Mouse (Mus musculus): ENCODE data around the gene Vmn1r229. TPM values are rescaled to one million over a fixed set of nuclear protein-coding genes. Genes with fewer than 3 reads are reported as not detected.

Vmn1r229 gene
- not detected for total RNA-seq (2021)
- long read RNA-seq, experiment 1: 0 reads
- long read RNA-seq, experiment 2: 0 reads

GRCm38 (mm10) chr17:20811255-20811654 is at the start of gene Vmn1r229:
Vmn1r229 (plus strand) TSS chr17:20811555.
- DNase-seq: no peak
- intact Hi-C loops (cut with DNase I; ENCODE audit: low total_unique reads): no loop called here

- intact Hi-C loops (cut with DNase I; ENCODE audit: low total_unique reads): no loop called here
- no peak for DNase-seq
Measured at GRCm38 (mm10) chr17:20786057-20786456, 25.3 kb upstream of the Vmn1r229 start, which contains the start of gene Vmn1r228. Vmn1r228 (minus strand) TSS chr17:20786157.

- DNase-seq: no peak
- intact Hi-C loops (cut with DNase I; ENCODE audit: low total_unique reads): no loop called here
Measured at GRCm38 (mm10) chr17:20840144-20840543, 28.8 kb downstream of the Vmn1r229 start, which contains the start of gene Vmn1r230. Vmn1r230 (plus strand) TSS chr17:20840444.

Other genes starting within 250 kb of the Vmn1r229 start
- gene Vmn2r109, start 246.8 kb upstream of the Vmn1r229 start, total RNA-seq (2021): not detected
- gene Vmn2r110, start 215.1 kb upstream of the Vmn1r229 start, total RNA-seq (2021): not detected
- not detected for gene Fpr-rs3, start 186.7 kb upstream of the Vmn1r229 start, total RNA-seq (2021)
- not detected for gene Vmn1r226, start 128.7 kb upstream of the Vmn1r229 start, total RNA-seq (2021)
- gene Vmn1r227, start 81.7 kb upstream of the Vmn1r229 start, total RNA-seq (2021): not detected
- not detected for gene Vmn1r228, start 25.4 kb upstream of the Vmn1r229 start, total RNA-seq (2021)
- gene Vmn1r230, start 28.9 kb downstream of the Vmn1r229 start, total RNA-seq (2021): not detected
- gene Vmn1r231, start 93.5 kb downstream of the Vmn1r229 start, total RNA-seq (2021): not detected
- gene Vmn1r232, start 108.2 kb downstream of the Vmn1r229 start, total RNA-seq (2021): not detected
- 100 to 1,000 TPM; 124 to 125 TPM for gene Ppp2r1a, start 133.8 kb downstream of the Vmn1r229 start, total RNA-seq (2021)
- not detected for gene Vmn1r233, start 184.9 kb downstream of the Vmn1r229 start, total RNA-seq (2021)
- 1 to 10 TPM; 6.4 to 7.9 TPM for gene Zfp160, start 197.3 kb downstream of the Vmn1r229 start, total RNA-seq (2021)